Mouse (Mus musculus) intestine, embryonic 14.5 days (tissue): ENCODE measurements around the gene Siglecg. TPM values are rescaled to one million over a fixed set of nuclear protein-coding genes. Genes with fewer than 3 reads are reported as not detected.

Experiments used
- ATAC-seq: fragments of 200-750 bp; cut with Nextera tagmentation; replicated peaks from 2 replicates; pipeline ENCODE4 v1.8.0; 2017; ENCODE audit warnings: low read depth, moderate number of reproducible peaks, moderate TSS enrichment, moderate library complexity; ENCODE audit not compliant: low FRiP score, low TSS enrichment
- DNase-seq: peaks from one replicate; pipeline ENCODE4 v3.0.0-alpha.2; 2018; ENCODE audit warnings: low spot score
- H3K27ac ChIP-seq: fragments of 300-500 bp; sonication (generic); 2 replicates; pipeline ENCODE4 v1.5.1; 2014; ENCODE audit warnings: low read depth, mild to moderate bottlenecking, control low read depth
- H3K27me3 ChIP-seq: fragments of 300-500 bp; sonication (generic); replicated peaks from 2 replicates; pipeline ENCODE4 v1.6.1; 2014; ENCODE audit warnings: low read length, control low read depth; ENCODE audit not compliant: control insufficient read depth, insufficient read depth
- H3K36me3 ChIP-seq: fragments of 300-500 bp; sonication (generic); 2 replicates; pipeline ENCODE4 v1.6.1; 2014; ENCODE audit warnings: low read length, control low read depth; ENCODE audit not compliant: control insufficient read depth, insufficient read depth
- H3K4me1 ChIP-seq: fragments of 300-500 bp; sonication (generic); replicated peaks from 2 replicates; pipeline ENCODE4 v1.6.1; 2014; ENCODE audit warnings: low read length, control low read depth, mixed read lengths; ENCODE audit not compliant: control insufficient read depth, insufficient read depth
- H3K4me2 ChIP-seq: fragments of 300-500 bp; sonication (generic); 2 replicates; pipeline ENCODE4 v1.6.1; 2014; ENCODE audit warnings: low read length
- H3K4me3 ChIP-seq: fragments of 300-500 bp; sonication (generic); 2 replicates; pipeline ENCODE4 v1.5.1; 2014; ENCODE audit warnings: low read depth, low read length, control low read depth, mixed read lengths
- H3K9ac ChIP-seq: fragments of 300-500 bp; sonication (generic); 2 replicates; pipeline ENCODE4 v1.6.1; 2014; ENCODE audit warnings: mild to moderate bottlenecking, low read length
- H3K9me3 ChIP-seq: fragments of 300-500 bp; sonication (generic); 2 replicates; pipeline ENCODE4 v1.6.1; 2016; ENCODE audit warnings: low read length, control low read depth; ENCODE audit not compliant: control insufficient read depth
- WGBS: fragments of 180-500 bp; shearing (Covaris S2); extraction: QIAGEN DNeasy Blood & Tissue Kit; methylation state at CpG from one replicate; pipeline ENCODE4 v1.1.7; 2014; 5-methylcytosine and 5-hydroxymethylcytosine counted together
- polyA plus RNA-seq: library from polyadenylated mRNA; unstranded; fragments of >200 nt; fragmentation: Nextera tagmentation; extraction: Ambion mirVana; gene quantifications from 2 replicates; pipeline ENCODE4 v1.2.1, GENCODE M21; 2014

Gene Siglecg
- polyA plus RNA-seq, 1 experiment from 2014 or later: 0.31 TPM

DNA sequence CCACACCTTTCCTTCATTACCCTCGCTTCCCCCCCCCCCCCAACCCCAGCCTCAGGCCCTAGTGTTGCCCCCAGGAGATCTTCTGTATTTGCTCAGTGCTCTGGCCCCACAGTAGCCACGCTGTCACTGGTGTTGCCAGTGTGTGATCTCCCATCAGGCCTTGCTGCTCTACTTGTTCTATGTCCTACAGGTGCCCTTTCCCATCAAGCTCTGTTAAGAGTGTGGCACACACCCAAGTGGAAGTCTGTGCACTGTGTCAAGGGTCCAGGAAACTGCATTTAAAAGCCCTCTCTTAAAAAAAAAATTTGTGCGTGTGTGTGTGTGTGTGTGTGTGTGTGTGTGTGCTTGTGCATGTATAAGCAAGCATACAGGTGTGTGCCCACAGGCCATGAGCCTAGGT, 40.2 kb downstream of the Siglecg start:
- Histone ChIP-seq H3K4me1 (peaks cover 7% of the 10 kb centered on the region), H3K4me3 (no peak overlapping the region), H3K4me2 (no peak overlapping the region), H3K36me3 (peaks cover 22% of the 10 kb centered on the region), H3K27me3 (no peaks in the 10 kb centered on the region), H3K27ac (no peak overlapping the region), H3K9ac (no peak overlapping the region), H3K9me3 (no peaks in the 10 kb centered on the region)
- DNase-seq (no peak), ATAC-seq (no peak)
- 91% methylated on average over 3 of the region's 3 CpGs for WGBS

DNA sequence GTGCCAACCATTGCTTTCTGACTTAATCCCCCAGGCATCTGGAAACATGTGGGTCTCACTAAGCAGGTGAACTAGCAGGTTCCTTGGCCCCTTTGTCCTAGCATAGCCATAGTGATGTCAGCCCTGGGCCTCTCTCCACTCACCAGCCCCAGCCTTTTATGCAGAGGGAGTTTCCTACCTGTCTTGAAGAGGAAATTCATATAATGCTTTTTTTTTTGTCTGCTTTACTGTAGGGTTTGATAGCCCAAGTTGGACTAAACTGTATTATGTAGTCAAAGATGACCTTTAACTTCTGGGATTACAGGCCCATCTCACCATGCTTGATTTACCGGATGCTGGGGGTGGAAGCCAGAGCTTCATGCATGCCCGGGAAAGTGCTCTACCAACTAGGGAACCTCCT, 41.8 kb downstream of the Siglecg start:
- 94% methylated on average over 2 of the region's 2 CpGs for WGBS
- H3K4me1 ChIP-seq: peaks cover 2% of the 10 kb centered on the region; the same call in 1 of the 2 replicates
- ATAC-seq: no peak
- no peaks in the 10 kb centered on the region for H3K9me3 ChIP-seq
- DNase-seq: no peak
- no peaks in the 10 kb centered on the region for H3K27me3 ChIP-seq
- no peak overlapping the region for H3K4me3 ChIP-seq
- H3K27ac ChIP-seq: no peak overlapping the region
- H3K4me2 ChIP-seq: no peak overlapping the region
- no peak overlapping the region for H3K9ac ChIP-seq
- H3K36me3 ChIP-seq: peaks cover 33% of the 10 kb centered on the region

DNA sequence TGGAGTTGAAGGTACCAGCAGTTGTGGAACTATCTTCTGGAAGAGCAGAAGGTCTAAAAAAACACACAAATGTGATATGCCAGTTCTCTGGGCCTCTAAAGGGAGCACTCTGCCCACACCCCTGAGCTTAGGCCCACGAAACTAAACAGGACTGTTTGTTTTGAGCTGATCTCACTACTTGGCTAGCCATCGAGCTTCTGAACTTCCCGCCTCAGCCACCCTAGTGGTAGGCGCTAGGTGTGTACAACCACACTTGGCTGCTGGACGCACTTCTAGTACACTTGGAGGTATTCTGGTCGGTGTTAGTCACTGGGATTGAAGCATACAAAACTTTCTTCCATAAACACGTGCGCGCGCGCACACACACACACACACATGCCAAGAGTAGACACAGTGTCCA, 43.7 kb downstream of the Siglecg start:
- Histone ChIP-seq H3K27ac (no peak overlapping the region), H3K36me3 (peaks cover 53% of the 10 kb centered on the region), H3K9ac (no peak overlapping the region), H3K4me3 (no peak overlapping the region), H3K27me3 (no peaks in the 10 kb centered on the region), H3K4me1 (no peaks in the 10 kb centered on the region), H3K4me2 (no peak overlapping the region), H3K9me3 (no peaks in the 10 kb centered on the region)
- 95% methylated on average over 11 of the region's 11 CpGs for WGBS
- no peak for ATAC-seq
- DNase-seq: no peak

DNA sequence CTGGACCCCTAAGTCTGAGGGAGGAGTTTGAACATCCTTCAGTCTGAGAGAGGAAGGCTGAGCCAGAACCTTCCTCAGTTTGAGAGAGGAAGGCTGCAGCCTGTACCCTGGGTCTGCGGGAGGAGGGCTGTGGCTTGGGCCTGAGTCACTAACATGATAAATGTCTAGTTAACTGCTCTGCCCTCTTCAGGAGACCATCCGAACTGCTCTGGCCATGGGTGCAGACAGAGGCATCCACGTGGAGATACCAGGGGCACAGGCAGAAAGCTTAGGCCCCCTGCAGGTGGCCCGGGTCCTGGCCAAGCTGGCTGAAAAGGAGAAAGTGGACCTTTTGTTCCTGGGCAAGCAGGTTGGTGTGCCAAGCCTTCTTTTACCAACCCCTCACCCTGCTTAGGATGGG, 44.6 kb downstream of the Siglecg start:
- ATAC-seq (no peak; the same call in 1 of the 2 replicates), DNase-seq (no peak)
- Histone ChIP-seq H3K4me3 (no peak overlapping the region), H3K9ac (no peak overlapping the region), H3K9me3 (no peaks in the 10 kb centered on the region), H3K4me2 (no peak overlapping the region), H3K4me1 (no peaks in the 10 kb centered on the region), H3K27ac (no peak overlapping the region), H3K36me3 (peaks cover 61% of the 10 kb centered on the region), H3K27me3 (no peaks in the 10 kb centered on the region)
- 40% methylated on average over 4 of the region's 4 CpGs for WGBS

DNA sequence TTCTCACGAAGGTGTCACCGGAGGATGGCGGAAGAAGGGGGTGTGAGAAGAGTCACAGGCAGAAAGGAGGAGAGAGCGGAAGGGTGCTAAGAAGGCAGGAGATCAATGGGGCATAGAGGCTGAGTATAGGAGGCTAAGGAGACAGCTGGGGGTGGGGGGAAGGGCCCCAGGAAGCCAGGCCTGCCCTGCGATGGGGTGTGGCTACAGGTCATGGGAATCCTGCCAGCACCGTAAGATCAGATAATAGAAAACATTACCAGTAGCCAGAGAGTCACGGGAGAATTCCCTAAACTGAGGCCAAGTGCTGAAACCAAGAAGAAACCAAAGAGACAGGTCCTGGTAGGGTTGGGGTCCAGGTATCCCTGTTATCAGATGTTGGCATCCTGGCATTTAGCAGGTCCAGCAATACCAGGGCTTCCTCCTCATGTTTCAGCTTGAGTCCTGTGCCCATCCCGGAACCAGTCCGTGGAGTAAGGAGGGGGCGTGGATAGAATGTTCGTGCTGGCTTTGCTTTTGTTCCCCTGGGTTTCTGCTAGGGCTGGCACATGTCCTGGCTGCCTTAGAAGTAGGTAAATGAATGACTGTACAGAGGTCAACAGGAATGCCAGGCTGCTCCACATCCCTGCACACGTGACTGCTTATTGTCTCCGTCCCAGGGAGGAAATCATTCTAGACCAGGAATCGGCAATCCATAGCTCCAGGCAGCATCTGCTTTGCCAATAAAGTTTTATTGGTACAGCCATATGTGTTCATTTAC, 45.8 kb downstream of the Siglecg start:
- 81% methylated on average over 14 of the region's 14 CpGs for WGBS
- no peak overlapping the region for H3K4me3 ChIP-seq

DNA sequence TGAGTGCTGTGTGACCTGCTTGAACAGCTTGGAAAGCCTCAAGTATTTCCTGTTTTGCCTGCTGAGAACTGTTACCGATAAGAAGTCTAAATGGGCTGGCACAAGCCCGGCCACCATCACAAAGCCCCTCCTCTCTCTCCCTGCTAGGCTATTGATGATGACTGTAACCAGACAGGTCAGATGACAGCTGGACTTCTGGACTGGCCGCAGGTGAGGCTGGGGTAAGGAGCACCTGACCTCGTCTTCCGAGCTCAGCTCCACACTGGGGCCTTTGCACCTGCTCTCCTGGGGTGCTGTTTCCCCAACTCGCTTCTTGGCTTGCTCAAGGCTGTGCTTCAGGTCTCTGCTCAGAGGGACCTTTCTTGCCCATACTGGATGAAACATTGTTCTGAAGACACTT, 46.4 kb downstream of the Siglecg start:
- no peak overlapping the region for H3K4me2 ChIP-seq
- DNase-seq: no peak
- ATAC-seq: no peak
- H3K27ac ChIP-seq: no peak overlapping the region
- no peaks in the 10 kb centered on the region for H3K4me1 ChIP-seq
- H3K9me3 ChIP-seq: no peaks in the 10 kb centered on the region
- WGBS: 91% methylated on average over 6 of the region's 6 CpGs
- H3K27me3 ChIP-seq: no peaks in the 10 kb centered on the region
- H3K4me3 ChIP-seq: no peak overlapping the region
- H3K9ac ChIP-seq: no peak overlapping the region
- peaks cover 64% of the 10 kb centered on the region for H3K36me3 ChIP-seq

More for the DNA sequence above, 45.8 kb downstream of the Siglecg start:
- Histone ChIP-seq H3K4me1 (no peaks in the 10 kb centered on the region), H3K9me3 (no peaks in the 10 kb centered on the region), H3K27ac (no peak overlapping the region), H3K36me3 (peaks cover 64% of the 10 kb centered on the region), H3K27me3 (no peaks in the 10 kb centered on the region), H3K9ac (no peak overlapping the region), H3K4me2 (no peak overlapping the region)
- no peak for DNase-seq
- no peak for ATAC-seq

DNA sequence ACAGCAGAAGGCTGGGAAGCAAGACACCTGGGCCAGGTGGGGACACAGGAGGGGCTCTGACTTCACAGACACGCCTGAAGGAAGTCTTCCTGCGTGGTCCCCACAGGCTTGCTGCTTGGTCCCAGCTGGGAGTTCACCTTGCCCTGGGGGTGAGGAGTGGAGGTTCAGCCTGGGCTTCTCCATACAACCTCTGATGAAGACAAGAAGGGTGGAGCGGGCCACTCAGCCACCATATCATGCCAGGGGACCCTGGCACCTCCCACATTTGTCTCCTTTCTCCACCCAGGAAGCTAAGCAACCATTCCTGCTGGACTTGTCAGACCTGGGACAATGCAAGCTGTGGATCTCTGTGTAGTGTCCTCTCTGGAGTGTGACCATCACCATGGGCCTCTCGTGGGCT, 54.8 kb downstream of the Siglecg start, which contains the start of gene Vsig10l:
Gene Vsig10l (plus strand): TSS at position 301 of the 400 bp plus-strand sequence.
- peaks cover under 1% of the 10 kb centered on the region; the same call in 1 of the 2 replicates for H3K36me3 ChIP-seq
- no peak within 1 kb of the TSS for H3K4me2 ChIP-seq
- 61% methylated on average over 4 of the region's 4 CpGs for WGBS
- no peak within 1 kb of the TSS for H3K9ac ChIP-seq
- ATAC-seq (no peak), DNase-seq (no peak)
- H3K27me3 ChIP-seq: no peaks in the 10 kb centered on the region
- no peak within 1 kb of the TSS for H3K4me3 ChIP-seq
- no peaks in the 10 kb centered on the region for H3K9me3 ChIP-seq
- no peak within 1 kb of the TSS for H3K27ac ChIP-seq
- peaks cover 7% of the 10 kb centered on the region; the same call in 1 of the 2 replicates for H3K4me1 ChIP-seq

DNA sequence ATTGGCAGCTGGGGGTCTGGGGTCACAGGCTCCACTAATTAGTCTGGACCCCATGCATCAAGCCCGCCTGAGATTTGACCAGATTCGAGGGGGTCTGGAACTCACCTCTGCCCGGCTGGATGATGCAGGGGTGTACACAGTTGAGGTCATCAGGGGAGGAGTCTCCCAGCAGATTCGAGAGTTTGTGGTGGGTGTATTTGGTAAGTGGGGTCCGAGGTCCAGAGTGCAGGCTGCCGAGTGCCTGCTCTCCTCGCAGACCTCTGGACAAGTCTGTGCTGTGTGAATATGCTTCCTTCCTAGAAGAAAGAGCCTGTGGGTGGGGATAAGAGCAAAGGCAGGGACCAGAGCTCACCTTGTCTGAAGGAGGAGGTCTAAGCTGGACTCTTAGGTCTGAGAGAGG, 56.0 kb downstream of the Siglecg start:
- WGBS: 74% methylated on average over 7 of the region's 7 CpGs
- no peaks in the 10 kb centered on the region for H3K27me3 ChIP-seq

DNA sequence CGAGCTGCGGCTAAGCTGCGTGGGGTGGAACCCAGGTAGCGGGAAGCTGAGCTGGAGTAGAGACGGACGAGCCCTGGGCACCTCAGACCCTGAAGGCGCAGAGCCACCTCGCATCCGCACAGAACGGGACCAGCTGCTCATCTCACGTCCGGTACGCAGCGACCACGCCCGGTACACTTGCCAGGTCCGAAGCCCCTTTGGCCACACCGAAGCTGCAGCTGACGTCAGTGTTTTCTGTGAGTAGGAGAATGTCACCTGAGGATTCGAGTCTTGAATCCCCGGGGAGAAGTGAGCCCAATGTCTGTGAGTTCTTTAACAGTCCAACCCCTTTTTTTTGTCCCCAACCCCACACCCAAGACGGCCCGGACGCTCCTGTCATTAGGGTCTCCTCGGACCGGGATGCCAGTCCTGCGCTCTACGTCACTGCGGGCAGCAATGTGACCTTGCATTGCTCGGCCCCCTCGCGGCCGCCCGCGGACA, 56.9 kb downstream of the Siglecg start:
- Histone ChIP-seq H3K9ac (peak overlapping the region; percentile 42; the same call in 1 of the 2 replicates), H3K4me3 (peak overlapping the region; percentile 39), H3K9me3 (no peaks in the 10 kb centered on the region), H3K36me3 (no peaks in the 10 kb centered on the region), H3K4me1 (peaks cover 5% of the 10 kb centered on the region; the same call in 1 of the 2 replicates), H3K27me3 (no peaks in the 10 kb centered on the region), H3K27ac (no peak overlapping the region), H3K4me2 (peak overlapping the region; percentile 91)
- 5% methylated on average over 35 of the region's 35 CpGs for WGBS
- peak; percentile 65 for ATAC-seq
- DNase-seq: no peak

More for the DNA sequence above, 56.0 kb downstream of the Siglecg start:
- Histone ChIP-seq H3K27ac (no peak overlapping the region), H3K36me3 (no peaks in the 10 kb centered on the region), H3K4me1 (peaks cover 7% of the 10 kb centered on the region; the same call in 1 of the 2 replicates), H3K4me3 (no peak overlapping the region), H3K4me2 (no peak overlapping the region), H3K9ac (no peak overlapping the region), H3K9me3 (no peaks in the 10 kb centered on the region)
- ATAC-seq: no peak
- DNase-seq: no peak
